Mouse (Mus musculus): ENCODE measurements around the gene Gsk3a. TPM values are rescaled to one million over a fixed set of nuclear protein-coding genes. Genes with fewer than 3 reads are reported as not detected.
"Not testable (repeated sequence)": the region's sequence is repeated elsewhere in the genome, so short reads cannot be mapped to it uniquely, and the experiment has no call there.

The Gsk3a gene
- polyA plus RNA-seq, 1 experiment from 2014 or later, result 15.9 TPM

GRCm38 (mm10) chr7:25269029-25269428 is 31.4 kb upstream of the Gsk3a start:
- peak overlapping the region; percentile 81 for H3K4me3 ChIP-seq (ENCODE audit: low read depth, low read length)
- H3K27me3 ChIP-seq (ENCODE audit: control insufficient read depth, insufficient read depth, low read length), result no peaks in the 10 kb centered on the region
- H3K27ac ChIP-seq (ENCODE audit: low read length), result peak overlapping the region; percentile 39; the same call in 1 of the 2 replicates
- ATAC-seq (ENCODE audit: insufficient number of reproducible peaks, insufficient read depth, low FRiP score, low read depth), result no peak
- H3K9me3 ChIP-seq (ENCODE audit: control insufficient read depth, low read depth, low read length), result no peaks in the 10 kb centered on the region
- H3K36me3 ChIP-seq (ENCODE audit: control insufficient read depth, insufficient read depth, low read length), result peaks cover 17% of the 10 kb centered on the region
- H3K9ac ChIP-seq (replicated peaks; ENCODE audit: low read depth, low read length), result peak overlapping the region; percentile 69
- peak overlapping the region; percentile 75 for H3K4me2 ChIP-seq (replicated peaks; ENCODE audit: low read depth, low read length)
- peaks cover 12% of the 10 kb centered on the region for H3K4me1 ChIP-seq (ENCODE audit: control insufficient read depth, insufficient read depth, low read length)
- 35% methylated on average over 4 of the region's 4 CpGs for WGBS

DNA sequence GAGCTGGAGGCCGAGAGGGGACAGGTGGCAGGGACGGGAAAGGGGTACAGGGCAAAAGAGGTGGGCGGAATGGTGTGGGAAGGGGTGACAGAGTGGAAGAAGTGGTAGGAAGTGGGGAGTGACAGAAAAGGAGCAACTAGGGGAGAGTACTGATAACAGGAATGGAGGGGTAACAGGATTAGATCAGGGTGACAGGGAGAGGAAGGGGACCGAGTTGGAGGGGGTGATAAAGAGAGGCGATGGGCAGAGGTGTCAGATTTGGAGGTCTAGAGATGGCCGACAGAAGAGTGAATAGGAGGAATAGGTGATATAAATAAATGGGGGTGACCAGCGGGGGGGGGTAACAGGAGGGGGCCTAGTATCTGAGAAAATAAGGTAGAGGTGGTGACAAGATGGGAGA is 30.9 kb upstream of the Gsk3a start:
- Histone ChIP-seq H3K4me2 (replicated peaks; ENCODE audit: low read depth, low read length) (peak overlapping the region; percentile 75), H3K9ac (replicated peaks; ENCODE audit: low read depth, low read length) (peak overlapping the region; percentile 69), H3K27ac (ENCODE audit: low read length) (peak overlapping the region; percentile 74; the same call in 1 of the 2 replicates), H3K27me3 (ENCODE audit: control insufficient read depth, insufficient read depth, low read length) (no peaks in the 10 kb centered on the region), H3K4me1 (ENCODE audit: control insufficient read depth, insufficient read depth, low read length) (peaks cover 12% of the 10 kb centered on the region), H3K9me3 (ENCODE audit: control insufficient read depth, low read depth, low read length) (no peaks in the 10 kb centered on the region), H3K4me3 (ENCODE audit: low read depth, low read length) (peak overlapping the region; percentile 81), H3K36me3 (ENCODE audit: control insufficient read depth, insufficient read depth, low read length) (peaks cover 16% of the 10 kb centered on the region)
- no peak for ATAC-seq (ENCODE audit: insufficient number of reproducible peaks, insufficient read depth, low FRiP score, low read depth)
- WGBS, result 3% methylated on average over 7 of the region's 7 CpGs

DNA sequence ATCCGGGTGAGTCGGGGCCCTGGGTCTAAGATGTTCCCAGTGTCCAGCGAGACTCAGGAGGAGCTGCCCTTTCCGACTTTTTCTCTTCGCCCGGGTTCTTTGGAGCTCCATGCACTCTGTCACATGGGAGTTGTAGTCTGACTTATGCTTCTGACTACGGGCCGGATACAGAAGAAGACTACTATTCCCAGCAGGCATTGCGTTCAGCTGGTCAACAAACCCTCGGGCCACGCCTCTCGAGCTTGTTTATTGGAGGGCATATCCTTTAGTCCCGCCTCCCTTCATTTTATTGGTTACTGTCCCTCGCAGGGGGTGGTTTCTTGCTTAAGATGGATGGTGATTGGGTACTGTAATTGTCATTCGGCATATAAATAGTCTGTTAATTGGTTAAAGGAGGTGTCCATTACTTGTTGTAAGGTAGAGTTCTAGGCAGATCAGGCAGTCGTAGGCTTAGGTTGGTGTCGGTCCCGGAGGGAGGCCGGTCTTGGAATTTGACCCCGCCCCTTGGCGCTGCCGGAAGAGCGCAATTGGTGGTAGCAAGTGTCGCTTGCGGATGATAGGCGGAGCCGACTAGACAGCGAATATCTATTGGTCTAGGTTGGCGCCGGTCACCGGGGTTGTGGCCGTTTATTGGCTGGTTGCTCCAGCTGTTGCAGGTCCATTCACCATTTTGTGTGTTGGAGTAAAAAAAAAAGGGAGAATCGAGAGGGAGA is 30.3 kb upstream of the Gsk3a start:
- peak overlapping the region; percentile 86 for H3K27ac ChIP-seq (ENCODE audit: low read length)
- peaks cover 12% of the 10 kb centered on the region for H3K4me1 ChIP-seq (ENCODE audit: control insufficient read depth, insufficient read depth, low read length)
- peak; percentile 94 for ATAC-seq (ENCODE audit: insufficient number of reproducible peaks, insufficient read depth, low FRiP score, low read depth)
- no peaks in the 10 kb centered on the region for H3K27me3 ChIP-seq (ENCODE audit: control insufficient read depth, insufficient read depth, low read length)
- peak overlapping the region; percentile 81 for H3K4me3 ChIP-seq (ENCODE audit: low read depth, low read length)
- under 1% methylated on average over 33 of the region's 33 CpGs for WGBS
- H3K9ac ChIP-seq (replicated peaks; ENCODE audit: low read depth, low read length), result peak overlapping the region; percentile 69
- peaks cover 12% of the 10 kb centered on the region for H3K36me3 ChIP-seq (ENCODE audit: control insufficient read depth, insufficient read depth, low read length)
- no peaks in the 10 kb centered on the region for H3K9me3 ChIP-seq (ENCODE audit: control insufficient read depth, low read depth, low read length)
- peak overlapping the region; percentile 75 for H3K4me2 ChIP-seq (replicated peaks; ENCODE audit: low read depth, low read length)

DNA sequence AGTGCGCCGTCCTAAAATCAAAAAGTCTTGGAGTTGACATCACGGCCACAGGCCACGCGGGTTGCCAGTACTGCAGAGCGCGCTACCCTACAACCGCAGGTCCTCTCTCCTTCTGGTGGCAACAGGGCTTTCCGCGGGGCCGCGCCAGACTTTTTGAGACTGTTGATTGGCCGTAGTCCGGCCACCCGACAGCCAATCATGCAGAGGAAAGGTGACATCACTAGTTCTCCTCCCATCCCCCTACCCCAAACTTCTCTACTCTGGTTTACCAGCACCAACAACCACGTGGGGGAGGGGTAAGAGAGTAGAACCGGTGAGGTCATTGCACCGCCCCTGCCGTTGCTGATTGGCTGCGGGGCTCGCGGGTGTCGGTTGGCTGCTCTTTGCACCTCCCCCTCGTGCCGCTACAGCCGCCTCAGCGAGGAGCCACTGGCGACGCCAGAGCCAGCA is 29.7 kb upstream of the Gsk3a start, which contains the start of gene Cic:
Gene Cic, plus strand, starts transcription at position 404 of the 450 bp plus-strand sequence.
- Histone ChIP-seq H3K27me3 (ENCODE audit: control insufficient read depth, insufficient read depth, low read length) (no peaks in the 10 kb centered on the region), H3K4me3 (ENCODE audit: low read depth, low read length) (peak within 1 kb of the TSS; percentile 81), H3K9me3 (ENCODE audit: control insufficient read depth, low read depth, low read length) (no peaks in the 10 kb centered on the region), H3K36me3 (ENCODE audit: control insufficient read depth, insufficient read depth, low read length) (peaks cover 8% of the 10 kb centered on the region), H3K4me2 (replicated peaks; ENCODE audit: low read depth, low read length) (peak within 1 kb of the TSS; percentile 75), H3K4me1 (ENCODE audit: control insufficient read depth, insufficient read depth, low read length) (peaks cover 12% of the 10 kb centered on the region), H3K27ac (ENCODE audit: low read length) (peak within 1 kb of the TSS; percentile 86), H3K9ac (replicated peaks; ENCODE audit: low read depth, low read length) (peak within 1 kb of the TSS; percentile 69)
- ATAC-seq (ENCODE audit: insufficient number of reproducible peaks, insufficient read depth, low FRiP score, low read depth), result peak; percentile 89
- WGBS, result 0% methylated on average over 29 of the region's 29 CpGs

GRCm38 (mm10) chr7:25266180-25266962 is 28.7 kb upstream of the Gsk3a start:
- no peak for ATAC-seq (ENCODE audit: insufficient number of reproducible peaks, insufficient read depth, low FRiP score, low read depth)
- Histone ChIP-seq H3K27me3 (ENCODE audit: control insufficient read depth, insufficient read depth, low read length) (no peaks in the 10 kb centered on the region), H3K4me1 (ENCODE audit: control insufficient read depth, insufficient read depth, low read length) (peaks cover 12% of the 10 kb centered on the region), H3K9me3 (ENCODE audit: control insufficient read depth, low read depth, low read length) (no peaks in the 10 kb centered on the region), H3K27ac (ENCODE audit: low read length) (no peak overlapping the region), H3K9ac (replicated peaks; ENCODE audit: low read depth, low read length) (no peak overlapping the region), H3K36me3 (ENCODE audit: control insufficient read depth, insufficient read depth, low read length) (peaks cover under 1% of the 10 kb centered on the region; the same call in 1 of the 2 replicates), H3K4me3 (ENCODE audit: low read depth, low read length) (0 out of 2 replicates have a peak overlapping the region, but pooled peaks have one; percentile 81), H3K4me2 (replicated peaks; ENCODE audit: low read depth, low read length) (peak overlapping the region; percentile 54; the same call in 1 of the 2 replicates)
- WGBS, result 82% methylated on average over 8 of the region's 8 CpGs

GRCm38 (mm10) chr7:25265743-25266142 is 28.1 kb upstream of the Gsk3a start:
- H3K9me3 ChIP-seq (ENCODE audit: control insufficient read depth, low read depth, low read length); H3K4me3 ChIP-seq (ENCODE audit: low read depth, low read length); H3K36me3 ChIP-seq (ENCODE audit: control insufficient read depth, insufficient read depth, low read length); ATAC-seq (ENCODE audit: insufficient number of reproducible peaks, insufficient read depth, low FRiP score, low read depth); H3K4me2 ChIP-seq (replicated peaks; ENCODE audit: low read depth, low read length); H3K27ac ChIP-seq (ENCODE audit: low read length); H3K9ac ChIP-seq (replicated peaks; ENCODE audit: low read depth, low read length); H3K27me3 ChIP-seq (ENCODE audit: control insufficient read depth, insufficient read depth, low read length): not testable (repeated sequence)
- peaks cover 12% of the 10 kb centered on the region for H3K4me1 ChIP-seq (ENCODE audit: control insufficient read depth, insufficient read depth, low read length)
- WGBS, result 89% methylated on average over 5 of the region's 5 CpGs

- no peaks in the 10 kb centered on the region for H3K9me3 ChIP-seq (ENCODE audit: control insufficient read depth, low read depth, low read length)
- WGBS, result 28% methylated on average over 17 of the region's 17 CpGs
- no peak overlapping the region for H3K4me2 ChIP-seq (replicated peaks; ENCODE audit: low read depth, low read length)
- no peak for ATAC-seq (ENCODE audit: insufficient number of reproducible peaks, insufficient read depth, low FRiP score, low read depth)
- H3K27ac ChIP-seq (ENCODE audit: low read length), result no peak overlapping the region
- no peak overlapping the region for H3K9ac ChIP-seq (replicated peaks; ENCODE audit: low read depth, low read length)
- no peaks in the 10 kb centered on the region for H3K36me3 ChIP-seq (ENCODE audit: control insufficient read depth, insufficient read depth, low read length)
- peaks cover 4% of the 10 kb centered on the region for H3K4me1 ChIP-seq (ENCODE audit: control insufficient read depth, insufficient read depth, low read length)
- no peaks in the 10 kb centered on the region for H3K27me3 ChIP-seq (ENCODE audit: control insufficient read depth, insufficient read depth, low read length)
- no peak overlapping the region for H3K4me3 ChIP-seq (ENCODE audit: low read depth, low read length)
Observed at GRCm38 (mm10) chr7:25263968-25264870, 26.6 kb upstream of the Gsk3a start.

GRCm38 (mm10) chr7:25261896-25262295 is 24.2 kb upstream of the Gsk3a start:
- H3K27ac ChIP-seq (ENCODE audit: low read length), result no peak overlapping the region
- 89% methylated on average over 1 of the region's 1 CpGs for WGBS
- H3K4me2 ChIP-seq (replicated peaks; ENCODE audit: low read depth, low read length), result no peak overlapping the region
- H3K9me3 ChIP-seq (ENCODE audit: control insufficient read depth, low read depth, low read length), result no peaks in the 10 kb centered on the region
- H3K27me3 ChIP-seq (ENCODE audit: control insufficient read depth, insufficient read depth, low read length), result no peaks in the 10 kb centered on the region
- H3K9ac ChIP-seq (replicated peaks; ENCODE audit: low read depth, low read length), result no peak overlapping the region
- no peaks in the 10 kb centered on the region for H3K36me3 ChIP-seq (ENCODE audit: control insufficient read depth, insufficient read depth, low read length)
- no peak for ATAC-seq (ENCODE audit: insufficient number of reproducible peaks, insufficient read depth, low FRiP score, low read depth)
- no peaks in the 10 kb centered on the region for H3K4me1 ChIP-seq (ENCODE audit: control insufficient read depth, insufficient read depth, low read length)
- no peak overlapping the region for H3K4me3 ChIP-seq (ENCODE audit: low read depth, low read length)

All from stomach, embryonic 14.5 days (tissue).